Mouse (Mus musculus): ENCODE measurements around the gene Iqcn. TPM values are rescaled to one million over a fixed set of nuclear protein-coding genes. Genes with fewer than 3 reads are reported as not detected.
A peak's percentile ranks its signal among the peaks of the same experiment; 100 is the strongest.

The Iqcn gene
- polyA plus RNA-seq, 1 experiment from 2014 or later = 0.10 TPM

- Histone ChIP-seq H3K4me2 (peak overlapping the region; percentile 52), H3K9ac (0 out of 2 replicates have a peak overlapping the region, but pooled peaks have one; percentile 61), H3K36me3 (replicated peaks) (peaks cover 22% of the 10 kb centered on the region), H3K9me3 (no peaks in the 10 kb centered on the region), H3K4me1 (peaks cover 33% of the 10 kb centered on the region), H3K27ac (no peak overlapping the region), H3K4me3 (replicated peaks) (peak overlapping the region; percentile 28; the same call in 1 of the 2 replicates), H3K27me3 (peaks cover 17% of the 10 kb centered on the region)
- ATAC-seq (ENCODE audit: low FRiP score) = no peak
- WGBS = 90% methylated on average over 9 of the region's 9 CpGs
Measured at GRCm38 (mm10) chr8:70765329-70765728, 62.1 kb downstream of the Iqcn start.

- Histone ChIP-seq H3K27ac (no peak overlapping the region), H3K4me3 (replicated peaks) (peak overlapping the region; percentile 28), H3K9me3 (no peaks in the 10 kb centered on the region), H3K9ac (peak overlapping the region; percentile 61), H3K4me1 (peaks cover 31% of the 10 kb centered on the region), H3K4me2 (peak overlapping the region; percentile 52), H3K36me3 (replicated peaks) (peaks cover 29% of the 10 kb centered on the region), H3K27me3 (peaks cover 21% of the 10 kb centered on the region)
- WGBS = 3% methylated on average over 34 of the region's 34 CpGs
- ATAC-seq (ENCODE audit: low FRiP score) = no peak
Measured at GRCm38 (mm10) chr8:70765838-70766570, 62.7 kb downstream of the Iqcn start.

- H3K27me3 ChIP-seq = peaks cover 22% of the 10 kb centered on the region
- peaks cover 28% of the 10 kb centered on the region for H3K4me1 ChIP-seq
- H3K9me3 ChIP-seq = no peaks in the 10 kb centered on the region
- peak overlapping the region; percentile 52 for H3K4me2 ChIP-seq
- H3K27ac ChIP-seq = no peak overlapping the region
- peak overlapping the region; percentile 28 for H3K4me3 ChIP-seq (replicated peaks)
- peak overlapping the region; percentile 61 for H3K9ac ChIP-seq
- 9% methylated on average over 21 of the region's 21 CpGs for WGBS
- peaks cover 37% of the 10 kb centered on the region for H3K36me3 ChIP-seq (replicated peaks)
- ATAC-seq (ENCODE audit: low FRiP score) = 0 out of 2 replicates have a peak, but pooled peaks have one; percentile 8
Measured at GRCm38 (mm10) chr8:70766571-70767440, 63.5 kb downstream of the Iqcn start.

Other genes with a start within 250 kb of the Iqcn start
- gene Klhl26, start 226.5 kb upstream of the Iqcn start, polyA plus RNA-seq (2016; fragmentation: Nextera tagmentation; extraction: Ambion mirVana) = 18.3 and 18.6 TPM in 2 replicates
- 17.0 and 17.6 TPM in 2 replicates for gene Tmem59l, start 216.1 kb upstream of the Iqcn start, polyA plus RNA-seq (2016; fragmentation: Nextera tagmentation; extraction: Ambion mirVana)
- gene Crlf1, start 210.3 kb upstream of the Iqcn start, polyA plus RNA-seq (2016; fragmentation: Nextera tagmentation; extraction: Ambion mirVana) = 1.6 and 2.8 TPM in 2 replicates
- gene Rex1bd, start 196.7 kb upstream of the Iqcn start, polyA plus RNA-seq (2016; fragmentation: Nextera tagmentation; extraction: Ambion mirVana) = 126 and 127 TPM in 2 replicates
- 692 and 734 TPM in 2 replicates for gene Uba52, start 192.7 kb upstream of the Iqcn start, polyA plus RNA-seq (2016; fragmentation: Nextera tagmentation; extraction: Ambion mirVana)
- 309 and 314 TPM in 2 replicates for gene Fkbp8, start 175.7 kb upstream of the Iqcn start, polyA plus RNA-seq (2016; fragmentation: Nextera tagmentation; extraction: Ambion mirVana)
- gene Kxd1, start 175.5 kb upstream of the Iqcn start, polyA plus RNA-seq (2016; fragmentation: Nextera tagmentation; extraction: Ambion mirVana) = 45.6 and 50.8 TPM in 2 replicates
- 18.8 and 19.9 TPM in 2 replicates for gene Ell, start 164.0 kb upstream of the Iqcn start, polyA plus RNA-seq (2016; fragmentation: Nextera tagmentation; extraction: Ambion mirVana)
- 101 and 107 TPM in 2 replicates for gene Isyna1, start 109.1 kb upstream of the Iqcn start, polyA plus RNA-seq (2016; fragmentation: Nextera tagmentation; extraction: Ambion mirVana)
- 97.4 and 106 TPM in 2 replicates for gene Ssbp4, start 94.6 kb upstream of the Iqcn start, polyA plus RNA-seq (2016; fragmentation: Nextera tagmentation; extraction: Ambion mirVana)
- 0.31 and 0.45 TPM in 2 replicates for gene Lrrc25, start 87.3 kb upstream of the Iqcn start, polyA plus RNA-seq (2016; fragmentation: Nextera tagmentation; extraction: Ambion mirVana)
- 0.14 TPM in 1 of 2 replicates, not detected in the other for gene Gdf15, start 71.0 kb upstream of the Iqcn start, polyA plus RNA-seq (2016; fragmentation: Nextera tagmentation; extraction: Ambion mirVana)
- 69.3 and 70.4 TPM in 2 replicates for gene Pgpep1, start 43.1 kb upstream of the Iqcn start, polyA plus RNA-seq (2016; fragmentation: Nextera tagmentation; extraction: Ambion mirVana)
- 259 and 275 TPM in 2 replicates for gene Lsm4, start 30.2 kb upstream of the Iqcn start, polyA plus RNA-seq (2016; fragmentation: Nextera tagmentation; extraction: Ambion mirVana)
- 153 and 165 TPM in 2 replicates for gene Jund, start 4.5 kb upstream of the Iqcn start, polyA plus RNA-seq (2016; fragmentation: Nextera tagmentation; extraction: Ambion mirVana)
- gene Gm3336, start 15.1 kb downstream of the Iqcn start, polyA plus RNA-seq (2016; fragmentation: Nextera tagmentation; extraction: Ambion mirVana) = not detected in 2 replicates
- gene Pde4c, start 20.3 kb downstream of the Iqcn start, polyA plus RNA-seq (2016; fragmentation: Nextera tagmentation; extraction: Ambion mirVana) = 0.14 and 0.17 TPM in 2 replicates
- gene Rab3a, start 51.2 kb downstream of the Iqcn start, polyA plus RNA-seq (2016; fragmentation: Nextera tagmentation; extraction: Ambion mirVana) = 87.8 and 95.4 TPM in 2 replicates
- 33.2 and 34.5 TPM in 2 replicates for gene Mpv17l2, start 57.5 kb downstream of the Iqcn start, polyA plus RNA-seq (2016; fragmentation: Nextera tagmentation; extraction: Ambion mirVana)
- gene Pik3r2, start 73.3 kb downstream of the Iqcn start, polyA plus RNA-seq (2016; fragmentation: Nextera tagmentation; extraction: Ambion mirVana) = 72.7 and 79.1 TPM in 2 replicates
- gene Mast3, start 101.6 kb downstream of the Iqcn start, polyA plus RNA-seq (2016; fragmentation: Nextera tagmentation; extraction: Ambion mirVana) = 14.5 and 16.8 TPM in 2 replicates
- gene Il12rb1, start 105.0 kb downstream of the Iqcn start, polyA plus RNA-seq (2016; fragmentation: Nextera tagmentation; extraction: Ambion mirVana) = not detected in 2 replicates
- 5.6 and 8.2 TPM in 2 replicates for gene Arrdc2, start 136.3 kb downstream of the Iqcn start, polyA plus RNA-seq (2016; fragmentation: Nextera tagmentation; extraction: Ambion mirVana)
- 14.4 and 16.3 TPM in 2 replicates for gene Kcnn1, start 159.8 kb downstream of the Iqcn start, polyA plus RNA-seq (2016; fragmentation: Nextera tagmentation; extraction: Ambion mirVana)
- gene Ccdc124, start 170.5 kb downstream of the Iqcn start, polyA plus RNA-seq (2016; fragmentation: Nextera tagmentation; extraction: Ambion mirVana) = 154 and 159 TPM in 2 replicates
- gene Slc5a5, start 189.3 kb downstream of the Iqcn start, polyA plus RNA-seq (2016; fragmentation: Nextera tagmentation; extraction: Ambion mirVana) = 0.49 and 0.67 TPM in 2 replicates
- gene Rpl18a, start 194.0 kb downstream of the Iqcn start, polyA plus RNA-seq (2016; fragmentation: Nextera tagmentation; extraction: Ambion mirVana) = 2,624 and 2,770 TPM in 2 replicates
- gene Map1s, start 202.5 kb downstream of the Iqcn start, polyA plus RNA-seq (2016; fragmentation: Nextera tagmentation; extraction: Ambion mirVana) = 61.4 and 61.6 TPM in 2 replicates

All from forebrain, embryonic 12.5 days (tissue).